Mouse (Mus musculus) cortical plate, adult 2 months (tissue): ENCODE measurements at regions not wholly inside any gene's neighbourhood (a gene's known extent, or its start where the extent isn't known, plus 50 kb on each side); places are given as distances from the start of the nearest gene placed in this dataset.

Source experiments
- H3K27ac ChIP-seq: fragments of 200-500 bp; 2 replicates; pipeline ENCODE4 v1.5.1; 2012; ENCODE audit warnings: low read length, control low read depth, inconsistent platforms; ENCODE audit not compliant: insufficient read depth
- H3K4me1 ChIP-seq: fragments of 200-500 bp; 2 replicates; pipeline ENCODE4 v1.6.1; 2011; ENCODE audit warnings: low read length; ENCODE audit not compliant: control insufficient read depth, insufficient read depth
- H3K4me3 ChIP-seq: fragments of 200-500 bp; 2 replicates; pipeline ENCODE4 v1.5.1; 2011; ENCODE audit warnings: mild to moderate bottlenecking, low read length, control low read depth; ENCODE audit not compliant: insufficient read depth
- CTCF ChIP-seq: fragments of 200-500 bp; IDR thresholded peaks from 2 replicates; pipeline ENCODE4 v1.5.1; 2011; ENCODE audit warnings: mild to moderate bottlenecking, control low read depth, low read length; ENCODE audit not compliant: insufficient read depth; ENCODE audit errors: extremely low read depth
- POLR2A ChIP-seq: fragments of 200-500 bp; IDR thresholded peaks from 2 replicates; pipeline ENCODE4 v1.6.1; 2011; ENCODE audit warnings: mild to moderate bottlenecking, low read length, control low read depth; ENCODE audit not compliant: insufficient read depth; ENCODE audit errors: extremely low read depth

GRCm38 (mm10) chr10:17362643-17363042 is 360.4 kb upstream of the Cited2 start:
- peaks cover 1% of the 10 kb centered on the region for H3K4me1 ChIP-seq
- no peak for TF ChIP-seq POLR2A
- TF ChIP-seq CTCF = no peak
- no peak overlapping the region for H3K27ac ChIP-seq
- H3K4me3 ChIP-seq = no peak overlapping the region

DNA sequence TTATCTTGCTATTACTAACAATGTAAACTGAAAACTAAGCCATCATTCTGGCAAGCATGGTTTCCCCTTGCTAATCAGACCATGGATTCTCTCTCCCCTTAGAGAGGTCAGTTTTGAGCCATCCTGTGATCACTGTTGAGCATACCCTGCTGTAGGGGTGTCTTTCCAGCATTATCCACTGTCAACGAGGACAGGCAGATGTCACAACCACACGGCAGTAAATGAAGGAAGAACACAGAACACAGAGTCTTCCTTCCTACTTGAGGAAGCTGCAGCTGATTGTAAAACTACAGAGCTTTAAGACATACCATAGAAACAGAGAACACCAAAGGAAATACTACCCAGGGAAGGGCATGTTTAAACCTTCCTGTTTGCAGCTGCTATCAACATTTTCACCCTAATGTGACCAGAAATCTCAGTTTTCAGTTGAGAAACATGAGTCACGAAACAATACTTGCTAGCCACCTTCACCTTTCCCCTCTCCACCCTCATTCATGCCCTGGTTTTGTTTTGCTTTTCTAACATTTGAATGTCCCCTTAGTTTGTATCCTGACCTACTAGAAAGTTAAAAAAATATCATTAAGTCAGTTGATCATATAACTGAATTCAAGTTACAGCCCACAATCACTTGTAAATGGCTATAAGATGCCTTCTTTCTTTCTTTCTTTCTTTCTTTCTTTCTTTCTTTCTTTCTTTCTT is 356.8 kb upstream of the Cited2 start:
- Histone ChIP-seq H3K4me1 (peaks cover 1% of the 10 kb centered on the region), H3K4me3 (no peak overlapping the region), H3K27ac (no peak overlapping the region)
- TF ChIP-seq CTCF (no peak), POLR2A (no peak)

GRCm38 (mm10) chr10:17367026-17367425 is 356.0 kb upstream of the Cited2 start:
- Histone ChIP-seq H3K4me1 (peaks cover 1% of the 10 kb centered on the region), H3K4me3 (no peak overlapping the region), H3K27ac (no peak overlapping the region)
- TF ChIP-seq POLR2A (no peak), CTCF (no peak)

GRCm38 (mm10) chr10:17367430-17367829 is 355.6 kb upstream of the Cited2 start:
- H3K4me1 ChIP-seq = peaks cover 1% of the 10 kb centered on the region
- no peak overlapping the region for H3K27ac ChIP-seq
- TF ChIP-seq POLR2A (no peak), CTCF (no peak)
- no peak overlapping the region for H3K4me3 ChIP-seq

- Histone ChIP-seq H3K4me3 (no peak overlapping the region), H3K4me1 (peaks cover 1% of the 10 kb centered on the region), H3K27ac (no peak overlapping the region)
- no peak for TF ChIP-seq CTCF
- no peak for TF ChIP-seq POLR2A
Observed at GRCm38 (mm10) chr10:17368636-17369035, 354.4 kb upstream of the Cited2 start.

GRCm38 (mm10) chr10:17372905-17373304 is 350.1 kb upstream of the Cited2 start:
- Histone ChIP-seq H3K27ac (no peak overlapping the region), H3K4me1 (no peaks in the 10 kb centered on the region), H3K4me3 (no peak overlapping the region)
- no peak for TF ChIP-seq POLR2A
- TF ChIP-seq CTCF = no peak

- TF ChIP-seq CTCF = no peak
- no peak for TF ChIP-seq POLR2A
- H3K27ac ChIP-seq = no peak overlapping the region
- H3K4me1 ChIP-seq = no peaks in the 10 kb centered on the region
- no peak overlapping the region for H3K4me3 ChIP-seq
Observed at GRCm38 (mm10) chr10:17374047-17374446, 349.0 kb upstream of the Cited2 start.

- Histone ChIP-seq H3K4me1 (no peaks in the 10 kb centered on the region), H3K27ac (no peak overlapping the region), H3K4me3 (no peak overlapping the region)
- TF ChIP-seq POLR2A = no peak
Observed at GRCm38 (mm10) chr10:17382990-17383389, 340.0 kb upstream of the Cited2 start.

DNA sequence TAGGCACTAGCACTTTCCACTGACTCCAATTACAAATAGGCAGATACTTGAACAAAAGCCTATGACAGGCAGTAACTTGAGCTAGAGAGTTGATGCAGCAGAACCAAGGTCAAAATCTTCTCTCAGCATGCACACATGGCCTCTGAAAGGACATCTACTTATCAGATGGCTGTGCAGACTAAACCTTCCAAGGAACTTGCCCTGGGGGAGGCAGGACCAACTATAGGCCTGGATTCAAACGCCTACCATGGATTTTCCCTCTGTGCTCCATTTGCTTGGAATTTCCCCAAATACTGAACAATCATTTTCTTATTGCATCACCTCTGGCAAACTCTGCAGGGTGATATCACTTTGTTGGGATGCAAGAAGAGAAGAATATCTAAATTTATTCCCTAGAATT is 337.8 kb upstream of the Cited2 start:
- H3K4me3 ChIP-seq = no peak overlapping the region
- no peak overlapping the region for H3K27ac ChIP-seq
- TF ChIP-seq POLR2A (no peak), CTCF (no peak)
- H3K4me1 ChIP-seq = no peaks in the 10 kb centered on the region

DNA sequence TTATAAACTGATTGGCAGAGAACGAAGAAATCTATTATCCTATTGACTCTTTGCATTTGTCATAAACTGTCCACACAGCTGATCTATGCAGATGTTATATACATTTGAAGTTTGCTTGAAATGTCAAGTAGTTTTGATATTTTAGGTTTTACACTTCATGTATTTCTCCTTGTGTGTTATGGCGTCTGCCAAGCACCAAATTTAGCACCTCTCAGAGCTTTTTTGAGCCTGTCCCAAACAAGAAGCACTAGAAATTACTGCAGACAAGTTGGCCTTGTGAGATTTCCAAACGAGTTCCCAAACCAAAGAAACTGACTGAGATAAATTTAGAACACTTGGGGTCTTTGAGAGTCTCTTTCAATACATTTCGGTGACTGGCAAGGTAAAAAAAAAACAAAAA is 335.7 kb upstream of the Cited2 start:
- H3K4me3 ChIP-seq = no peak overlapping the region
- no peaks in the 10 kb centered on the region for H3K4me1 ChIP-seq
- TF ChIP-seq POLR2A (no peak), CTCF (no peak)
- H3K27ac ChIP-seq = no peak overlapping the region
